Mouse (Mus musculus) ovary, adult 2 months (tissue): ENCODE results near the gene Tpsg1. TPM values are rescaled to one million over a fixed set of nuclear protein-coding genes. Genes with fewer than 3 reads are reported as not detected.

Source experiments
- polyA plus RNA-seq: library from polyadenylated mRNA; depleted of rRNA; stranded (reverse); fragments of >200 nt; gene quantifications from 2 replicates; pipeline ENCODE4 v1.2.3, GENCODE M21; 2012; rRNA removed

Gene Tpsg1
- 0.40 and 0.45 TPM in 2 replicates for polyA plus RNA-seq

GRCm38 (mm10) chr17:25368973-25369372 is at the start of gene Tpsg1:
Tpsg1 (plus strand) TSS chr17:25369273.

GRCm38 (mm10) chr17:25345462-25345861 is 23.6 kb upstream of the Tpsg1 start, which contains the start of gene Tpsab1:
Tpsab1 (minus strand) TSS chr17:25345562.

GRCm38 (mm10) chr17:25366005-25366404 is 3.1 kb upstream of the Tpsg1 start, which contains the start of gene Tpsb2:
Tpsb2 (plus strand) TSS chr17:25366305.

Other genes with a start within 250 kb of the Tpsg1 start
- not detected in 2 replicates for gene Ptx4, start 248.5 kb upstream of the Tpsg1 start, polyA plus RNA-seq
- gene Clcn7, start 235.9 kb upstream of the Tpsg1 start, polyA plus RNA-seq, result 41.1 and 43.3 TPM in 2 replicates
- gene Ccdc154, start 206.8 kb upstream of the Tpsg1 start, polyA plus RNA-seq, result 0.06 TPM in 1 of 2 replicates, not detected in the other
- 2.2 and 2.3 TPM in 2 replicates for gene Gm38655, start 193.8 kb upstream of the Tpsg1 start, polyA plus RNA-seq
- 12.1 and 12.5 TPM in 2 replicates for gene BC003965, start 184.7 kb upstream of the Tpsg1 start, polyA plus RNA-seq
- 23.6 and 27.6 TPM in 2 replicates for gene Unkl, start 180.9 kb upstream of the Tpsg1 start, polyA plus RNA-seq
- gene Gnptg, start 129.1 kb upstream of the Tpsg1 start, polyA plus RNA-seq, result 28.6 and 37.7 TPM in 2 replicates
- gene Tsr3, start 129.1 kb upstream of the Tpsg1 start, polyA plus RNA-seq, result 37.8 and 39.0 TPM in 2 replicates
- 10.1 and 19.3 TPM in 2 replicates for gene Baiap3, start 112.9 kb upstream of the Tpsg1 start, polyA plus RNA-seq
- gene Ube2i, start 94.7 kb upstream of the Tpsg1 start, polyA plus RNA-seq, result 112 and 129 TPM in 2 replicates
- 0.40 and 0.59 TPM in 2 replicates for gene Prss34, start 70.9 kb upstream of the Tpsg1 start, polyA plus RNA-seq
- not detected in 2 replicates for gene Prss28, start 60.6 kb upstream of the Tpsg1 start, polyA plus RNA-seq
- 0.52 and 0.84 TPM in 2 replicates for gene Prss29, start 50.6 kb upstream of the Tpsg1 start, polyA plus RNA-seq
- 0.79 and 1.6 TPM in 2 replicates for gene Tpsab1, start 23.7 kb upstream of the Tpsg1 start, polyA plus RNA-seq
- gene Tpsb2, start 3.0 kb upstream of the Tpsg1 start, polyA plus RNA-seq, result 13.5 and 14.6 TPM in 2 replicates
- 61.2 and 67.3 TPM in 2 replicates for gene Cacna1h, start 64.5 kb downstream of the Tpsg1 start, polyA plus RNA-seq
- gene Tekt4, start 85.3 kb downstream of the Tpsg1 start, polyA plus RNA-seq, result 13.3 and 13.9 TPM in 2 replicates
- gene Sstr5, start 128.0 kb downstream of the Tpsg1 start, polyA plus RNA-seq, result not detected in 2 replicates
- gene Sox8, start 201.4 kb downstream of the Tpsg1 start, polyA plus RNA-seq, result 4.4 and 5.8 TPM in 2 replicates
- gene Lmf1, start 209.8 kb downstream of the Tpsg1 start, polyA plus RNA-seq, result 22.7 and 27.2 TPM in 2 replicates